In the genomic region with DNA sequence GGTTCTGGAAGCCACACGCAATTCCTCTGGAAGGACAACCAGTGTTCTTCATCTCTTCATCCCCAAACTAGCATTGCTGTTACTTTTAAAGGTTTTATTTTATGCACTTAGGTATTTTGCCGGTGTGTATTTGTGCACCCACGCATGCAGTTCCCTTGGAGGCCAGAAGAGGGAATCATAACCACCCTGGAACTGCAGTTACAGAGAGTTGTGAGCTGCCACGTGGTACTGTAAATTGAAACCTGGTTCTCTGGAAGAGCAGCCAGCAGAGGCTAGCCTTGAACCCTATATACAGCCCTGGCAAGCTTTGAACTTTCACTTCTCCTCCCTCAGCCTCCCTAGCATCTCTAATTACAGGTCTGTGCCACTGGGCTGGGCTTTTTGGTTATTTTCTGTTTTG, we compare ENCODE assay signal across 9 mouse cellular contexts. TPM values are rescaled to one million over a fixed set of nuclear protein-coding genes. Genes with fewer than 3 reads are reported as not detected.
DNase-seq lines count a peak whose midpoint lies in the region; ATAC-seq and TF ChIP-seq lines count a peak whose summit lies in the region.
"Had no signal": no experiment of that assay in that cellular context is flagged by ENCODE, and none has a peak within 500 bp of the region (broad histone marks: within the 10 kb centered on the region; RNA-seq: fewer than 3 reads in every experiment).

No protein-coding gene starts in this region.

- ATAC-seq in liver, embryonic 11.5 days (replicated peaks; ENCODE audit: low FRiP score), result no peak
- ATAC-seq in activated CD4-positive, CD25-positive, alpha-beta regulatory T cell, adult 4 months, result no peak

- no peaks in the 10 kb centered on the region for H3K9me3 ChIP-seq in liver, embryonic 11.5 days (ENCODE audit: control insufficient read depth, low read length)
- no peaks in the 10 kb centered on the region for H3K9me3 ChIP-seq in ES-E14 (ENCODE audit: control insufficient read depth, insufficient read depth, low read depth, low read length)

- no peak for TF ChIP-seq POLR2A in liver, adult 2 months (IDR thresholded peaks at IDR 0.05; ENCODE audit: extremely low read depth, insufficient read depth, low read length)
- TF ChIP-seq POLR2A in bone marrow macrophage, adult 2 months (IDR thresholded peaks at IDR 0.05; ENCODE audit: borderline replicate concordance, low read depth, low read length), result no peak

- H3K4me1 ChIP-seq in liver, adult 2 months (ENCODE audit: control insufficient read depth, insufficient read depth, low read length), result no peaks in the 10 kb centered on the region
- no peaks in the 10 kb centered on the region for H3K4me1 ChIP-seq in liver, embryonic 11.5 days (replicated peaks; ENCODE audit: control insufficient read depth, insufficient read depth, low read length)
- peaks cover 0 to 3% of the 10 kb centered on the region in 2 experiments; a peak in 1 of 4 replicates for H3K4me1 ChIP-seq in ES-E14 (ENCODE audit: control insufficient read depth in 2 of 2, insufficient read depth in 2 of 2, low read length in 2 of 2, poor library complexity in 1 of 2)
- no peaks in the 10 kb centered on the region for H3K4me1 ChIP-seq in bone marrow macrophage, adult 2 months (ENCODE audit: control insufficient read depth, insufficient read depth, low read length)

- no peak overlapping the region for H3K9ac ChIP-seq in liver, adult 2 months (ENCODE audit: low read depth, low read length)
- H3K9ac ChIP-seq in liver, embryonic 11.5 days (ENCODE audit: low read depth, low read length), result no peak overlapping the region
- H3K9ac ChIP-seq in ES-E14 (ENCODE audit: insufficient read depth, low read depth, low read length, poor library complexity, severe bottlenecking), result no peak overlapping the region

- no peak for DNase-seq in liver, adult 2 months (ENCODE audit: extremely low read depth, low read depth, low spot score)
- no peak for DNase-seq in liver, embryonic 11.5 days (ENCODE audit: low spot score)
- DNase-seq in ES-E14 (ENCODE audit: low read depth, low spot score), result no peak
- DNase-seq in naive thymus-derived CD4-positive, alpha-beta T cell, adult 2 months (ENCODE audit: low read depth), result peak; percentile 56
- DNase-seq in testis, postnatal 10 days (ENCODE audit: low spot score), result no peak
- no peak for DNase-seq in layer of hippocampus, adult 11-12 months (ENCODE audit: low spot score)

- in situ Hi-C loops in ES-E14 (cut with MboI; ENCODE audit: low sequenced_read_pairs in 2 of 2, unreplicated experiment in 2 of 2), result no loop called here

- no peaks in the 10 kb centered on the region for H3K36me3 ChIP-seq in liver, adult 2 months (ENCODE audit: control insufficient read depth, insufficient read depth, low read length)
- no peaks in the 10 kb centered on the region for H3K36me3 ChIP-seq in liver, embryonic 11.5 days (ENCODE audit: control insufficient read depth, insufficient read depth, low read length)
- no peaks in the 10 kb centered on the region for H3K36me3 ChIP-seq in ES-E14 (ENCODE audit: control insufficient read depth, insufficient read depth, low read length, poor library complexity, severe bottlenecking)

- H3K4me2 ChIP-seq in liver, embryonic 11.5 days, result no peak overlapping the region

- H3K4me3 ChIP-seq in liver, adult 2 months (ENCODE audit: insufficient read depth, low read depth, low read length), result no peak overlapping the region
- no peak overlapping the region for H3K4me3 ChIP-seq in liver, embryonic 11.5 days (ENCODE audit: low read depth, low read length)
- no peak overlapping the region for H3K4me3 ChIP-seq in ES-E14 (ENCODE audit: insufficient read depth in 1 of 2, low read depth in 1 of 2, low read length in 2 of 2, poor library complexity in 1 of 2, severe bottlenecking in 1 of 2)
- H3K4me3 ChIP-seq in bone marrow macrophage, adult 2 months (ENCODE audit: insufficient read depth, low read length), result no peak overlapping the region

- TF ChIP-seq CTCF in liver, adult 2 months (IDR thresholded peaks at IDR 0.05; ENCODE audit: low read depth, low read length), result peak; percentile 40; the same call in 1 of the 2 replicates
- peak; percentile 26; the same call in 1 of the 2 replicates for TF ChIP-seq CTCF in bone marrow macrophage, adult 2 months (IDR thresholded peaks at IDR 0.05; ENCODE audit: low read depth, low read length)

- no peaks in the 10 kb centered on the region for H3K79me2 ChIP-seq in liver, adult 2 months (ENCODE audit: control insufficient read depth, insufficient read depth, low read length)

- 63% methylated on average over 4 of the region's 4 CpGs for WGBS in liver, adult 2 months
- 55% methylated on average over 4 of the region's 4 CpGs for WGBS in liver, embryonic 11.5 days

- H3K27me3 ChIP-seq in liver, adult 2 months (ENCODE audit: control insufficient read depth, insufficient read depth, low read length), result no peaks in the 10 kb centered on the region; the same call in 1 of the 2 replicates
- no peaks in the 10 kb centered on the region for H3K27me3 ChIP-seq in liver, embryonic 11.5 days (replicated peaks; ENCODE audit: control insufficient read depth, insufficient read depth, low read length)

- H3K27ac ChIP-seq in liver, adult 2 months (replicated peaks; ENCODE audit: insufficient read depth, low read depth, low read length), result no peak overlapping the region
- H3K27ac ChIP-seq in liver, embryonic 11.5 days (ENCODE audit: low read depth, low read length), result no peak overlapping the region
- no peak overlapping the region for H3K27ac ChIP-seq in ES-E14 (ENCODE audit: insufficient read depth, low read depth, low read length, poor library complexity, severe bottlenecking)
- no peak overlapping the region for H3K27ac ChIP-seq in bone marrow macrophage, adult 2 months (ENCODE audit: insufficient read depth, low read depth, low read length)
- H3K27ac ChIP-seq: macrophage had no signal

TF ChIP-seq in ES-E14, 5 proteins besides CTCF, POLR2A, EP300 and RAD21:
- no peak for TF ChIP-seq HCFC1 (IDR thresholded peaks at IDR 0.05; ENCODE audit: borderline replicate concordance, insufficient read depth, low read length)
- no peak for TF ChIP-seq MAFK (IDR thresholded peaks at IDR 0.05; ENCODE audit: insufficient read depth, low read depth, low read length)
- peak; percentile 16; the same call in 1 of the 2 replicates for TF ChIP-seq ZNF384 (IDR thresholded peaks at IDR 0.05; ENCODE audit: low read depth, low read length)
- TF ChIP-seq CHD2 (IDR thresholded peaks at IDR 0.05; ENCODE audit: low read depth, low read length), result no peak
- TF ChIP-seq ZC3H11A (IDR thresholded peaks at IDR 0.05; ENCODE audit: borderline replicate concordance, low read depth, low read length), result peak; percentile 34; the same call in 1 of the 2 replicates

RNA-seq across cellular contexts. Expression of a gene that starts 18.6 kb away (rescaled TPM):
- 0.27 and 0.46 TPM in 2 replicates for total RNA-seq in liver, adult 2 months (2014; rRNA removed)
- 0.05 and 0.21 TPM in 2 replicates for polyA plus RNA-seq in liver, adult 2 months (2012; rRNA removed)
- polyA plus RNA-seq in liver, embryonic 11.5 days (2014; fragmentation: Nextera tagmentation; extraction: Ambion mirVana), result 57.8 and 61.5 TPM in 2 replicates
- 20.0 and 32.8 TPM in 2 replicates for total RNA-seq in ES-E14 (2012; rRNA removed)
- 0.68 and 0.79 TPM in 2 replicates for polyA plus RNA-seq in bone marrow macrophage, adult 2 months (2012; ENCODE audit: insufficient read depth, insufficient read length, missing spikeins)
- 1 to 10 TPM; 2.5 to 4.6 TPM for polyA plus RNA-seq in activated CD4-positive, CD25-positive, alpha-beta regulatory T cell, adult 4 months (2017; shearing (Covaris generic))

RNA-seq across cellular contexts. Expression of a gene that starts 30.5 kb away (rescaled TPM):
- total RNA-seq in liver, adult 2 months (2014; rRNA removed), result 19.3 and 20.5 TPM in 2 replicates
- 7.8 and 9.8 TPM in 2 replicates for polyA plus RNA-seq in liver, adult 2 months (2012; rRNA removed)
- polyA plus RNA-seq in liver, embryonic 11.5 days (2014; fragmentation: Nextera tagmentation; extraction: Ambion mirVana), result 31.2 and 37.1 TPM in 2 replicates
- 105 and 136 TPM in 2 replicates for total RNA-seq in ES-E14 (2012; rRNA removed)
- 94.2 and 103 TPM in 2 replicates for polyA plus RNA-seq in bone marrow macrophage, adult 2 months (2012; ENCODE audit: insufficient read depth, insufficient read length, missing spikeins)
- 10 to 100 TPM; 29.2 to 30.3 TPM for polyA plus RNA-seq in activated CD4-positive, CD25-positive, alpha-beta regulatory T cell, adult 4 months (2017; shearing (Covaris generic))

Comparison
In these comparisons a context has a peak if more than half of its experiments do, and no peak if none do; other contexts are left out.
1. RNA of a gene that starts 18.6 kb away (polyA plus RNA-seq): 57.8 to 61.5 TPM in liver, embryonic 11.5 days; 2.5 to 4.6 TPM in activated CD4-positive, CD25-positive, alpha-beta regulatory T cell, adult 4 months, 0.68 to 0.79 TPM in bone marrow macrophage, adult 2 months and 0.05 to 0.21 TPM in liver, adult 2 months; every median in the first group is over 10 times any median in the second.